8 mouse cellular contexts compared by ENCODE assay signal in the genomic region with DNA sequence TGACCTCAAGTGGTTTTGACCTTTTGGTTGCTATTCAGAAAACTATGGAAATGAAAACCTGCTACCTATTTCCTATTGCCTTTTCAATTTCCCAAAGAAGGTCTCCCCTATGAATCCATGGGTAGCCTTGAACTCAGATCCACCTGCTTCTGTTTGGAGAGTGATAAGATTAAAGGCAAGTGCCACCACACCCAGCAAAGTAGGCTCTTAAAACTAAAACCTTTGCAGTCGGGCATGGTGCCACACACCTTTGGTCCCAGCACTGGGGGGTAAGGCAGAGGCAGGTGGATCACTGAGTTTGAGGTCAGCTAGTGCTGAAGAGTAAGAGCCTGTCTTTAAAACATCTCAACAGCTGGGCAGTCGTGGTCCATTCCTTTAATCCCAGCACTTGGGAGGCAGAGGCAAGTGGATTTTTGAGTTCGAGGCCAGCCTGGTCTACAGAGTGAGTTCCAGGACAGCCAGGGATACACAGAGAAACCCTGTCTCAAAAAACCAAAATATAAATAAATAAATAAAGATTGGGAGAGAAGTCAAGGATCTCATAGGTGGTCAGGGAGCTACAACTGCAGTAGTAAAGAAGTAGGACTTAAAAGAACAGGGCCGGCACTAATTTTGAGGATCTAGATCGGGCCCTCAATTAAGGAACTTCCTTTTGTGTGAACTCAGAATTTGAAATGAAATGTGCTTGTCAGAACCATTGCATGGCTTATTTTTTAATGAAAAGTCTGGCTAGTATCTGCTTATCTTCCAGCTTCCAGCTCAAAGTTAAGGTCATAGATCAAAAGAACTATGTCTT. TPM values are rescaled to one million over a fixed set of nuclear protein-coding genes. Genes with fewer than 3 reads are reported as not detected.
DNase-seq lines count a peak whose midpoint lies in the region; ATAC-seq lines count a peak whose summit lies in the region.

No protein-coding gene starts in this region.

- no peaks in the 10 kb centered on the region for H3K9me3 ChIP-seq in neural tube, embryonic 11.5 days (ENCODE audit: control insufficient read depth, low read length)
- H3K9me3 ChIP-seq in forebrain, embryonic 12.5 days, result no peaks in the 10 kb centered on the region
- no peaks in the 10 kb centered on the region for H3K9me3 ChIP-seq in neural tube, embryonic 13.5 days

- H3K9ac ChIP-seq in neural tube, embryonic 11.5 days (ENCODE audit: low read length), result no peak overlapping the region
- H3K9ac ChIP-seq in forebrain, embryonic 12.5 days, result 0 out of 2 replicates have a peak overlapping the region, but pooled peaks have one; percentile 75
- H3K9ac ChIP-seq in neural tube, embryonic 13.5 days, result peak overlapping the region; percentile 83

- 80% methylated on average over 5 of the region's 5 CpGs for WGBS in neural tube, embryonic 11.5 days
- WGBS in forebrain, embryonic 12.5 days, result 78% methylated on average over 5 of the region's 5 CpGs
- WGBS in neural tube, embryonic 13.5 days, result 79% methylated on average over 5 of the region's 5 CpGs

- no peak for DNase-seq in neural tube, embryonic 11.5 days (ENCODE audit: low spot score)
- no peak for DNase-seq in neural tube, embryonic 10.5 days (ENCODE audit: extremely low spot score, low spot score)
- peak; percentile 67 to 78 for DNase-seq in kidney, postnatal 25 days
- no peak for DNase-seq in right cerebral cortex, postnatal 14 days
- DNase-seq in adrenal gland, postnatal 25 days, result no peak
- DNase-seq in B cell, adult 2 months, result no peak

- H3K27ac ChIP-seq in neural tube, embryonic 11.5 days (ENCODE audit: low read depth, low read length), result no peak overlapping the region
- H3K27ac ChIP-seq in forebrain, embryonic 12.5 days, result no peak overlapping the region
- H3K27ac ChIP-seq in neural tube, embryonic 13.5 days (replicated peaks), result no peak overlapping the region

- ATAC-seq in neural tube, embryonic 11.5 days (ENCODE audit: insufficient read depth, low FRiP score, low TSS enrichment), result no peak
- ATAC-seq in forebrain, embryonic 12.5 days (ENCODE audit: low FRiP score), result no peak
- no peak for ATAC-seq in neural tube, embryonic 13.5 days (ENCODE audit: low read depth)

- H3K4me1 ChIP-seq in neural tube, embryonic 11.5 days (ENCODE audit: control insufficient read depth, insufficient read depth, low read length), result peaks cover 4% of the 10 kb centered on the region; the same call in 1 of the 2 replicates
- H3K4me1 ChIP-seq in forebrain, embryonic 12.5 days, result peaks cover 19% of the 10 kb centered on the region
- H3K4me1 ChIP-seq in neural tube, embryonic 13.5 days (replicated peaks), result peaks cover 26% of the 10 kb centered on the region

- no peaks in the 10 kb centered on the region for H3K27me3 ChIP-seq in neural tube, embryonic 11.5 days (ENCODE audit: control insufficient read depth, insufficient read depth, low read length)
- no peaks in the 10 kb centered on the region for H3K27me3 ChIP-seq in forebrain, embryonic 12.5 days
- H3K27me3 ChIP-seq in neural tube, embryonic 13.5 days, result no peaks in the 10 kb centered on the region

- peak overlapping the region; percentile 82 for H3K4me3 ChIP-seq in neural tube, embryonic 11.5 days (ENCODE audit: low read depth, low read length)
- H3K4me3 ChIP-seq in forebrain, embryonic 12.5 days (replicated peaks), result peak overlapping the region; percentile 62
- peak overlapping the region; percentile 77 for H3K4me3 ChIP-seq in neural tube, embryonic 13.5 days

- H3K36me3 ChIP-seq in neural tube, embryonic 11.5 days (ENCODE audit: control insufficient read depth, insufficient read depth, low read length), result no peaks in the 10 kb centered on the region
- peaks cover 17% of the 10 kb centered on the region for H3K36me3 ChIP-seq in forebrain, embryonic 12.5 days (replicated peaks)
- peaks cover 20% of the 10 kb centered on the region for H3K36me3 ChIP-seq in neural tube, embryonic 13.5 days

- H3K4me2 ChIP-seq in neural tube, embryonic 11.5 days (ENCODE audit: low read depth), result peak overlapping the region; percentile 78
- peak overlapping the region; percentile 70 for H3K4me2 ChIP-seq in forebrain, embryonic 12.5 days
- H3K4me2 ChIP-seq in neural tube, embryonic 13.5 days, result peak overlapping the region; percentile 78

RNA-seq across cellular contexts. Expression of gene Tfrc, which starts 1.9 kb away (rescaled TPM):
- 66.9 and 67.9 TPM in 2 replicates for polyA plus RNA-seq in neural tube, embryonic 11.5 days (2014; fragmentation: Nextera tagmentation; extraction: Ambion mirVana)
- 59.2 and 65.4 TPM in 2 replicates for polyA plus RNA-seq in forebrain, embryonic 12.5 days (2016; fragmentation: Nextera tagmentation; extraction: Ambion mirVana)
- polyA plus RNA-seq in neural tube, embryonic 13.5 days (2015; fragmentation: Nextera tagmentation; extraction: Ambion mirVana), result 36.0 and 37.9 TPM in 2 replicates
- 37.9 and 42.6 TPM in 2 replicates for total RNA-seq in adrenal gland, postnatal 25 days (2021)

RNA-seq across cellular contexts. Expression of gene Tnk2, which starts 33.0 kb away (rescaled TPM):
- 7.0 and 8.6 TPM in 2 replicates for polyA plus RNA-seq in neural tube, embryonic 11.5 days (2014; fragmentation: Nextera tagmentation; extraction: Ambion mirVana)
- 13.9 and 14.2 TPM in 2 replicates for polyA plus RNA-seq in forebrain, embryonic 12.5 days (2016; fragmentation: Nextera tagmentation; extraction: Ambion mirVana)
- polyA plus RNA-seq in neural tube, embryonic 13.5 days (2015; fragmentation: Nextera tagmentation; extraction: Ambion mirVana), result 20.0 and 21.4 TPM in 2 replicates
- 34.8 and 52.2 TPM in 2 replicates for total RNA-seq in adrenal gland, postnatal 25 days (2021)

Comparison
In these comparisons a context has a peak if more than half of its experiments do, and no peak if none do; other contexts are left out.
1. DNase-seq: peak in kidney, postnatal 25 days (2 of 2); none in neural tube, embryonic 11.5 days (single experiment), neural tube, embryonic 10.5 days (single experiment), right cerebral cortex, postnatal 14 days (single experiment), adrenal gland, postnatal 25 days (single experiment) and B cell, adult 2 months (0 of 2).
2. Peak in every context shown above with its lines, with median percentiles within 50 percentile points of each other: H3K4me2 ChIP-seq and H3K4me3 ChIP-seq.